Mouse (Mus musculus): Measurements from ENCODE around the gene Tomm40. TPM values are rescaled to one million over a fixed set of nuclear protein-coding genes. Genes with fewer than 3 reads are reported as not detected.
A peak's percentile ranks its signal among the peaks of the same experiment; 100 is the strongest.

The Tomm40 gene
- total RNA-seq, 1 experiment: 342 TPM

DNA sequence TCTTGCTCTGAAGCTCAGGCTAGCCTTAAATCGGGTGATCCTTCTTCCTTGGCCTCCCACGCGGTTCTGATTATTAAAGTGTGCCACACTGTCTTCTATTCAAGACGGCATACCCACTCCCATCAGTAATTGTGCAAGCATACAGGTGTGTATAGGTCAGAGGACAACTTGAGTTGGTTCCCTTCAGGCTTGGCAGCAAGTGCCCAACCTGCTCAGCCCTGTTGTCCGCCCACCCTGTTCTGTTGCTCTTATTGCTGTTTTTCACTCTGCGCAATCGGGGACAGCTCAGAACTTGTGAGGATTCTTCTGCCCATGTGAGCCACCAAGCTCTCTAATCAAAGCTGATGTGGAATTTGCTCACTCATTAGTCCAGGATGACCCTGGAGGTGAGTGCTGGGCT, 10.0 kb downstream of the Tomm40 start:
- peaks cover 49% of the 10 kb centered on the region for H3K36me3 ChIP-seq (ENCODE audit: control insufficient read depth, insufficient read depth, low read length, poor library complexity, severe bottlenecking)
- no peak overlapping the region for H3K27ac ChIP-seq (ENCODE audit: insufficient read depth, low read depth, low read length, poor library complexity, severe bottlenecking)
- no peak for DNase-seq (ENCODE audit: low read depth, low spot score)
- in situ Hi-C loops (cut with MboI; ENCODE audit: low sequenced_read_pairs in 2 of 2, unreplicated experiment in 2 of 2): no loop called here
- H3K4me3 ChIP-seq (ENCODE audit: insufficient read depth in 1 of 2, low read depth in 1 of 2, low read length in 2 of 2, poor library complexity in 1 of 2, severe bottlenecking in 1 of 2): no peak overlapping the region
- H3K9me3 ChIP-seq (ENCODE audit: control insufficient read depth, insufficient read depth, low read depth, low read length): no peaks in the 10 kb centered on the region
- no peak overlapping the region for H3K9ac ChIP-seq (ENCODE audit: insufficient read depth, low read depth, low read length, poor library complexity, severe bottlenecking)
- peaks cover 0 to 15% of the 10 kb centered on the region in 2 experiments; a peak in 2 of 4 replicates for H3K4me1 ChIP-seq (ENCODE audit: control insufficient read depth in 2 of 2, insufficient read depth in 2 of 2, low read length in 2 of 2, poor library complexity in 1 of 2)
- no peak for TF ChIP-seq CHD2 (IDR thresholded peaks at IDR 0.05; ENCODE audit: low read depth, low read length)
- TF ChIP-seq HCFC1 (IDR thresholded peaks at IDR 0.05; ENCODE audit: borderline replicate concordance, insufficient read depth, low read length): no peak
- TF ChIP-seq ZNF384 (IDR thresholded peaks at IDR 0.05; ENCODE audit: low read depth, low read length): no peak
- TF ChIP-seq ZC3H11A (IDR thresholded peaks at IDR 0.05; ENCODE audit: borderline replicate concordance, low read depth, low read length): no peak
- no peak for TF ChIP-seq MAFK (IDR thresholded peaks at IDR 0.05; ENCODE audit: insufficient read depth, low read depth, low read length)

DNA sequence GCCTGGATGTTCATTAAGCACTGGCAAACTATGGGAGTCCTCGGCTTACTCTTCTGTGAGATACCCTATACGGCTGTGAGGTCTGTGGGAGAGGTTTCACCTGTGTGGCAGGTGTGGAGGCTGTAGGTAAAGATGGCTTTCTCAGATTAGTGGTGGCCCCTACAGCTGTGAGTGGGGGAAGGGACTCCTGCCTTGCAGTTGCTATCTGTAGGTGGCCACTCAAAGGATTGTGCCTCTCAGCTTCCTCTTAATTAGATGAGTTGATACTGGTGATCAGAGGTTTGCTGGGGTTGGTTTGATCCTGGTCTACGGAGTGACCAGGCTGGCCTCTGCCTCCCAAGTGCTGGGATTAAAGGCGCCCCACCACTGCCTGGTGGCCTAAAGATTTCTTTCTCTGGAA, 10.8 kb downstream of the Tomm40 start:
- Histone ChIP-seq H3K9me3 (ENCODE audit: control insufficient read depth, insufficient read depth, low read depth, low read length) (no peaks in the 10 kb centered on the region), H3K4me3 (ENCODE audit: insufficient read depth in 1 of 2, low read depth in 1 of 2, low read length in 2 of 2, poor library complexity in 1 of 2, severe bottlenecking in 1 of 2) (no peak overlapping the region), H3K9ac (ENCODE audit: insufficient read depth, low read depth, low read length, poor library complexity, severe bottlenecking) (no peak overlapping the region), H3K4me1 (ENCODE audit: control insufficient read depth in 2 of 2, insufficient read depth in 2 of 2, low read length in 2 of 2, poor library complexity in 1 of 2) (peaks cover 0 to 20% of the 10 kb centered on the region in 2 experiments; a peak in 2 of 4 replicates), H3K36me3 (ENCODE audit: control insufficient read depth, insufficient read depth, low read length, poor library complexity, severe bottlenecking) (peaks cover 43% of the 10 kb centered on the region), H3K27ac (ENCODE audit: insufficient read depth, low read depth, low read length, poor library complexity, severe bottlenecking) (no peak overlapping the region)
- DNase-seq (ENCODE audit: low read depth, low spot score): no peak
- in situ Hi-C loops (cut with MboI; ENCODE audit: low sequenced_read_pairs in 2 of 2, unreplicated experiment in 2 of 2): no loop called here
- TF ChIP-seq CHD2 (IDR thresholded peaks at IDR 0.05; ENCODE audit: low read depth, low read length) (no peak), MAFK (IDR thresholded peaks at IDR 0.05; ENCODE audit: insufficient read depth, low read depth, low read length) (no peak)

DNA sequence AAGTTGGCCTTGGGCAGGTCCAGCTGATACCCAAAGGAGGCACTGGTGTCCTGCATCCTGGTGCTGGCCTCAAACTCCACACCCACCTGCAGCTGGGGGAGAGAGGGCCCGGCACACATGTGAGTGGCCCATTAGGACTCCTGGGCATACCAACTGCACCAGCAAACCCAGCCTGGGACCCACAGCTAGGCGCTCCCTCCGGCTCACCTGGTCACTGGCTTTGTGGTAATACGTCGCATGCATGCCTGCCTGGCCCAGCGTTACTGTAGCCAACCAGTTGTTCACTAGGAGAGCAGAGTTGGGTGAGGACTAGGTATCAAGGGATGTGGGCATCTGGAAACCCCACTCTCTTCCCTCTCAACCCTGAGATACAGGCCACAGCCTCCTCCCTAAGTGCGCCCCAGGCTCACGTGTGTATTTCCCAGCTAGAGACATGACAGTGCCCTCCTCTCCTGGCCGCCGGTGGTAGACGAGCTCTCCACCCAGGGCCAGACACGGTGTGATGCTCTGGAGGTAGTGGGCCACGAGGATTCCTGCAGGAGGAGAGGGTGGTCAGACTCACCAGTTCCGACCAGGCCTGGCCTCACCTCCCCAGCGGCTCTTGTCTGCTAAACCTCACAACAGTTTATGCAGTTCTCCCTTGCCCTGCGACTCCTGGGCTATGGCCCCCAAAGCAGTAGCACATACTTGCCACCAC, 12.2 kb downstream of the Tomm40 start:
- in situ Hi-C loops (cut with MboI; ENCODE audit: low sequenced_read_pairs in 2 of 2, unreplicated experiment in 2 of 2): no loop called here
- Histone ChIP-seq H3K36me3 (ENCODE audit: control insufficient read depth, insufficient read depth, low read length, poor library complexity, severe bottlenecking) (peaks cover 32% of the 10 kb centered on the region), H3K4me1 (ENCODE audit: control insufficient read depth in 2 of 2, insufficient read depth in 2 of 2, low read length in 2 of 2, poor library complexity in 1 of 2) (peaks cover 0 to 21% of the 10 kb centered on the region in 2 experiments; a peak in 2 of 4 replicates), H3K9ac (ENCODE audit: insufficient read depth, low read depth, low read length, poor library complexity, severe bottlenecking) (no peak overlapping the region), H3K27ac (ENCODE audit: insufficient read depth, low read depth, low read length, poor library complexity, severe bottlenecking) (no peak overlapping the region), H3K4me3 (ENCODE audit: insufficient read depth in 1 of 2, low read depth in 1 of 2, low read length in 2 of 2, poor library complexity in 1 of 2, severe bottlenecking in 1 of 2) (no peak overlapping the region), H3K9me3 (ENCODE audit: control insufficient read depth, insufficient read depth, low read depth, low read length) (no peaks in the 10 kb centered on the region)
- DNase-seq (ENCODE audit: low read depth, low spot score): no peak
- no peak for TF ChIP-seq MAFK (IDR thresholded peaks at IDR 0.05; ENCODE audit: insufficient read depth, low read depth, low read length)
- TF ChIP-seq ZC3H11A (IDR thresholded peaks at IDR 0.05; ENCODE audit: borderline replicate concordance, low read depth, low read length): no peak
- TF ChIP-seq HCFC1 (IDR thresholded peaks at IDR 0.05; ENCODE audit: borderline replicate concordance, insufficient read depth, low read length): no peak
- TF ChIP-seq ZNF384 (IDR thresholded peaks at IDR 0.05; ENCODE audit: low read depth, low read length): no peak
- no peak for TF ChIP-seq CHD2 (IDR thresholded peaks at IDR 0.05; ENCODE audit: low read depth, low read length)

DNA sequence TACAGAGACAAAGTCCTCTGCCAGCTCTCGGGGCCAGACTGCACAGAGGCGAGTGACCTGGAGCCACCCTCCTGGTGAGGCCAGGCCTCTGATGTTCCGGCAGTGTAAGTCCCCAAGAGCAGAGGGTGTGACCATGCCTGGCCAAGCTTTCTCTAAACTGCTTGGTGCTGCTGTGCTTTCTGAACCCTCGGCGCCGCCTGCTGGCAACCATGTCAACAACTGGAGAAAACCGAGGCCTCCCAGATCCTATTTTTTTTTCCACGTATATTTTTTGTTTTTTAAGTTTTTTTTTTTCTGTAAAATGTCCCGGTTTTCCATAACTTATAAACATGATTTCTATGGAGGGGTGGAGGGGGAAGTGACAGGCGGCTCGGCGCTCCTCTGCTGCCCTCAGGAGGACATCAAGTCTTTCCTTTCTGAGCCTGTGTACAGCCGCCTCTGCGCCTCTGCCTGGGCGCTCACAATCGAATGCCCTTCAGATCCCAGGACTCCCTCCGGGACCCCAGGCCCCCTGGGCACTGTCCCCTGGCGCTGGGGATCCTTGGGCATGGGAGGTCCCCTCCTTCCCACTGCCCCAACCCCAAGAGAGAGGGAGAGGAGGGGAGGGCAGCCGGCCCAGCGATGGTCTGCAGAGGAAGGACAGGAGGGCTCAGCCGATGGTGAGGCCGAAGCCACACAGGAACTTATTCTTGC, 14.0 kb downstream of the Tomm40 start:
- peak overlapping the region; percentile 64 for H3K9ac ChIP-seq (ENCODE audit: insufficient read depth, low read depth, low read length, poor library complexity, severe bottlenecking)
- H3K27ac ChIP-seq (ENCODE audit: insufficient read depth, low read depth, low read length, poor library complexity, severe bottlenecking): peak overlapping the region; percentile 85
- H3K36me3 ChIP-seq (ENCODE audit: control insufficient read depth, insufficient read depth, low read length, poor library complexity, severe bottlenecking): peaks cover 44% of the 10 kb centered on the region
- H3K4me3 ChIP-seq (ENCODE audit: insufficient read depth in 1 of 2, low read depth in 1 of 2, low read length in 2 of 2, poor library complexity in 1 of 2, severe bottlenecking in 1 of 2): peak overlapping the region in 1 of 2 experiments; percentile 31; a peak in 2 of 4 replicates
- no peaks in the 10 kb centered on the region for H3K9me3 ChIP-seq (ENCODE audit: control insufficient read depth, insufficient read depth, low read depth, low read length)
- DNase-seq (ENCODE audit: low read depth, low spot score): no peak
- TF ChIP-seq HCFC1 (IDR thresholded peaks at IDR 0.05; ENCODE audit: borderline replicate concordance, insufficient read depth, low read length) (no peak), ZC3H11A (IDR thresholded peaks at IDR 0.05; ENCODE audit: borderline replicate concordance, low read depth, low read length) (no peak), CHD2 (IDR thresholded peaks at IDR 0.05; ENCODE audit: low read depth, low read length) (no peak), ZNF384 (IDR thresholded peaks at IDR 0.05; ENCODE audit: low read depth, low read length) (peak; percentile 45; the same call in 1 of the 2 replicates)
- peaks cover 0 to 21% of the 10 kb centered on the region in 2 experiments; a peak in 2 of 4 replicates for H3K4me1 ChIP-seq (ENCODE audit: control insufficient read depth in 2 of 2, insufficient read depth in 2 of 2, low read length in 2 of 2, poor library complexity in 1 of 2)
- in situ Hi-C loops (cut with MboI; ENCODE audit: low sequenced_read_pairs in 2 of 2, unreplicated experiment in 2 of 2): no loop called here
